Mouse (Mus musculus): ENCODE data around the gene Olfr635. TPM values are rescaled to one million over a fixed set of nuclear protein-coding genes. Genes with fewer than 3 reads are reported as not detected.
A peak's percentile ranks its signal among the peaks of the same experiment; 100 is the strongest.
"Not testable (repeated sequence)": the region's sequence is repeated elsewhere in the genome, so short reads cannot be mapped to it uniquely, and the experiment has no call there.

Olfr635 gene
- total RNA-seq (2014; fragmentation: Nextera tagmentation), result not detected in 2 replicates
- not detected in 2 replicates for total RNA-seq (2017)

DNA sequence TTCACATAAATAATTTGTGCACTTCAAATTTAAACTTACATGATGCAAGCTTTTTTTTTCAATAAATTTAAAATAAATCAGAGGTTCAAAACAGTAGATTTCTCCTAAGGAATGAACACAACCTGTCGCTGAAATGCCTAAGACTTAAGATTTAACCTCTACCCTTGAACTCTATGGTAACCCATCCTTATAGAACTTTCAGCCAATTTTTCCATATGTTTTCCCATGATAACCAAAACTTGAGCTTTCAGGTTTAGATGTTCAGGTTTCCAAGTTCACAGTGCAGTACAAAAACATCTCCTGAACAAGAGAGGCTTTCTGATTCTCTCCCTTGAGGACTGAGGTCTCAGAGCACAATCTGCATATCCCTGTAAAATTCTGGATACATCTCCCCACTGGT lies at the start of gene Olfr635:
Gene Olfr635, plus strand, starts transcription at position 301 of the 400 bp plus-strand sequence.
- no peak for ATAC-seq (replicated peaks; ENCODE audit: poor library complexity, severe bottlenecking)

DNA sequence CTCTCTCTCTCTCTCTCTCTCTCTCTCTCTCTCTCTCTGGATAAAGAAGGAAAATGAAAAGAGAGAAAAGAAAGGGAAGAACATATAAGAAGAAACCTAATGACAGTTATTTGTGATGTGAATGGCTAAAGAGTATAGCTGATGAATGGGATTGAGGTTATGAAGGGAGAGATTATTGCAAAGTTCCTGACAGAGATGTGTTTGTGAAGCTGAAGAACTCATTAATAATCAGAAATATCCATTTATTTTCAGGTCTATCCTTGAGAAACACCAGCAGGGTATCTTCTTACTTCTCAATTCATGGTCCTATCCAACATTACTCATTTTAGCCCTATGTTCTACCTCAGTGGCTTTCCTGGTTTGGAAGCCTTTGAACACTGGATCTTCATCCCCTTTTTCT lies 42.4 kb upstream of the Olfr635 start, which contains the start of gene Olfr631:
Gene Olfr631, plus strand, starts transcription at position 301 of the 400 bp plus-strand sequence.
- ATAC-seq (replicated peaks; ENCODE audit: poor library complexity, severe bottlenecking), result no peak

DNA sequence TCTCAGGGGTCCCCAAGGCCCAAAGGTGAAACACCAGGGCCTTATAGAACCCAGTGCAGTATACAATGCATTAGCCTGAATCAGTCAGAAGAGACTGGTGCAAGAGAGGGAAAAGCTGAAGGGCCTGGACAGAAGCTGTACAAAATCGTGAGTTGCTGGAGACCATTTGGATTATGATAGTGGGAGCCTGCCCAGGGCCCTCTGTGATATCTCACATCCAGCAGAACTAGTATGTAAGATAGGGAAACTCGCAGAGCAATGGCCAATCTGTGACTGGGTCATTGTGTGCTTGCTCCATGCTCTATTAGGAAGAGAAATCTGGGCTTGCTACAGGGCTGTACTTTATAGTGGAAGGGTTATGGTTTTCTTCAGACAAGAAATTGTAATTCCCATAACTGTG lies 36.7 kb upstream of the Olfr635 start, which contains the start of gene Olfr632:
Gene Olfr632, plus strand, starts transcription at position 84 of the 400 bp plus-strand sequence.
- ATAC-seq (replicated peaks; ENCODE audit: poor library complexity, severe bottlenecking), result no peak

DNA sequence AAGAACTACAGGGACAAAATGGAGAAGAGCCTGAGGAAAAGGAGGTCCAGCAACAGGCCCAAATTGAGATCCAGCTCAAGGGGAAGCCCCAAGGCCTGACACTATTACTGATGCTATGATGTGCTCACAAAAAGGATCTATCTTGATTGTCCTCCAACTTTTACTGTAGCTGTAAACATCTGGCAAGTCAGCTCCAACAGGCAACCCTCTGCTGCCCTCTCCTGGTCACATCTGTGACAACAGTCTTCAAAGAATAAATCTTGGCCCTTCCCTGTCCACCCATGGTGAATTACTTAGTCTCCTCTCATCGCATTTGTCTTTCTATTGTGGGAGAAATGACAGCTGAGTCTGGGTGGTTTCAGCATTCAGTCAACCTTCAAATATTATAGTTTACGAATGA lies 28.2 kb upstream of the Olfr635 start:
- peak; percentile 96 for ATAC-seq (replicated peaks; ENCODE audit: poor library complexity, severe bottlenecking)

DNA sequence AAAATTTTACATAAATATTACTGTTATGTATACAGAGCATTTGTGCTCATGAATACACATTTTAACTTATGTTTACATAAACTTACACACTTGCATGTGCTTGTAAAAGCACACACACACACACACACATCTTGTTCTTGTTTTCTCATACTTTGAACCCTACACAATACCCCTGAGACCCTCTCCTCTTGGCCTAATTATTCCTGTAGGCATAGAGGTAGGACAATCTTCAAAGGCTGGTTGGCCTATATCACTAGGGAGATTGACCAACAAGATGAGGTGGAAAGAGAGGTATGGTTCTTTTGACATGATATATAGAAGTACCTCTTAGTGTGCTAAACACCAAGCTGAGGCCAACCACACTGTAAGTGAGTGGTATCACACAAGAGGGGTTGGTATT lies 26.8 kb upstream of the Olfr635 start, which contains the start of gene Olfr633:
Gene Olfr633, plus strand, starts transcription at position 301 of the 400 bp plus-strand sequence.
- ATAC-seq (replicated peaks; ENCODE audit: poor library complexity, severe bottlenecking), result no peak

DNA sequence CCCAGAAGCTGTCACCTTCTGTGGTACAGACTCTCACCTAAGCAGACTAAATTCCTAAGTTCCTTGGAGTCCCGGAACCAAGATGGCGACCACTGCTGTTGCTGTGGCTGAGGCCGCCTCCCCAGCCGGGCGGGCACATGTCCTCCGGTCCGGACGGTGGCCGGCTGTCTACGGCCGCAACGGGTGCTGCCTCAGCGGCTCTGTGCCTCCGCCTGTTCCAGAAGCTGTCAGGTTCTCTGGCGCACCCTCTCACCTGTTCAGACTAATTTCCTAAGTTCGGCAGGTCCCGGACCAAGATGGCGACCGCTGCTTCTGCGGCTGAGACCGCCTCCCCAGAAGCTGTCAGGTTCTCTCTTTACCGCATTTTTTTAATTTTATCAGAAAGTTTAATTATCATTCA lies 4.1 kb upstream of the Olfr635 start:
- ATAC-seq (replicated peaks; ENCODE audit: poor library complexity, severe bottlenecking), result not testable (repeated sequence)

DNA sequence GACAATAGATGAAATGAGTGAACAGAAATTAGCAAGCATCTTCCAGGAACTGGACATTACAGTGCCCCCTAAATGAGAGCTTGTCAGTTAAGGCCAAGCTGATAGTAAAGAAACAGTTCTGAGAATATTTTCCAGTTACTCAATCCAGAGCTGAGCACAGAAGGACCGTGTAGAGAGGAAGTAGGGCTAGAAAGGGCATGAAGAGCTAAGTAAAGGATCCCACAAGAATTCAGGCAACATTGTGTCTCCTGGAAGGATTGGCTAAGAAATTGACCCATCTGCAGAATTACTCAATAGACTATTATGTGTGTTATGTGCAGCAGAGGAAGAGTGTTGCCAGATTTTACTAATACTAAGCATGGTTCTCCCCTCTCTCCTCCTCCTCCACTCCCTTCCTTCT lies 830 bp downstream of the Olfr635 start:
- peak; percentile 98 for ATAC-seq (replicated peaks; ENCODE audit: poor library complexity, severe bottlenecking)

DNA sequence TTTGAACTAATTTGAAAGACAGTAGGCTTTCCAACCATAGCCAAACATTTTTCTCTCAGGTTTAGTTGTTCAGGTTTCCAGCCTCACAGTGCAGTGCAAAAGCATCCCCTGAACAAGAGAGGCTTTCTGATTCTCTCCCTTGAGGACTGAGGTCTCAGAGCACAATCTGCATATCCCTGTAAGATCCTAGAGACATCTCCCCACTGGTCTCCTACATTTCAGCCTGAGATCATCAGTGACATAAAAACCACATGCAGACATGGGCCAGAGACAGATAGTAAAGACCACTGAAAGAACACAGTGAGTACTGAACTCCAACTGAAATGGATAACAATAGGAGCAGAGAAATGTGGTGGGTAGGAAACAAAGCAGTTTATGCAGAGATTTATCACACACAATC lies 27.5 kb downstream of the Olfr635 start, which contains the start of gene Olfr638:
Gene Olfr638, plus strand, starts transcription at position 301 of the 400 bp plus-strand sequence.
- ATAC-seq (replicated peaks; ENCODE audit: poor library complexity, severe bottlenecking), result no peak

DNA sequence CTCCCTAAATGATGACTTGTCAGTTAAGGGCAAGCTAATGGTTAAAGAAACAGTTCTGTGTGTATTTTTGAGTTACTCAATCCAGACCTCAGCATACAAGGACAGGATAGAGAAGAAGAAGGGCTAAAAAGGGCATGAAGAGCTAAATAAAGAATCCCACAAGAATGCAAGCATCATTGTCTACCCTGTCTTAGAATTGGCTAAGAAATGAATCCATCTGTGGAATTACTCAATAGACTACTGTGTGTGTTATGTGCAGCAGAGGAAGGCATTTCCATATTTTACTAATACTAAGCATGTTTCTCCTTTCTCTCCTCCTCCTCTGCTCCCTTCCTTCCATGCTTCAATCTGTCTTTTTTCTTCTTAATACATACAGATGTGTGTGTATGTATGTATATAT lies 28.2 kb downstream of the Olfr635 start:
- peak; percentile 59 for ATAC-seq (replicated peaks; ENCODE audit: poor library complexity, severe bottlenecking)

DNA sequence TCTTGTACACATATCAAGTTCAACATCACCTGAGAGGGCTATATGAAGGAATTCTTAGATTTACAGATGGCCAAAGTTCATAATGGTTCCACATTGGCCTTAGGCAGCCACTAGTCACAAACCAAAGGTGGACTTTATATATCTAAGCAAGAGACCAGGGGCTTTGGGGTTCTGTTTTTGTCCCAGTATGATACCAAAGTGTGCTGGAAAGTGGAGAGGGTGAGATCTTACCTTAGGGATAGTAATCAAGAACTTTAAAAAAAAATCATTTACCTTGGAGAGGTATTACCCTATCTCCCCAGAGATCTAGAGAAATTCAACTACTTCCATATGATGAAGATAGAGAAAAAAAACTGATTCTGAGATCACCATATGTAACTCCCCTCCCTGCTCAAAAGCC lies 46.3 kb downstream of the Olfr635 start, which contains the start of gene Olfr639:
Gene Olfr639, minus strand, starts transcription at position 101 of the 400 bp plus-strand sequence.
- ATAC-seq (replicated peaks; ENCODE audit: poor library complexity, severe bottlenecking), result no peak

DNA sequence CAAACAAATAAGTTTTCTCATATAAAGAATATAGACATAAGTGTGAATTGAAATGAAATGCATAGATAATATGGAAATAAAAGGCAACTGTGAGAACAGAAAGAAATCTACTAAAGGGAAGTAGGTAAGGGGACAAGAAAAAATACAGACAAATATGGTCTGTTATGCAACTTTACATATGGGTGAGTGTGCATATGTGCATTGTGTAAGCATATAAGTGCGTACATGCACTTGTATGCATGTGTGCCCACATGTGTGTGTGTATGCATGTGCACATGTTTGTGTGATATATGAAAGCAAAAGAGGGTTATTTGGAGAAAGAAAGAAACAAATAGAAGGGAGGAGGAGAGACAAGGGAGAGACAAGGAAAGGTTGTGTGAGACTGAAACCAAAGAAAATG lies 48.0 kb downstream of the Olfr635 start:
- peak; percentile 77 for ATAC-seq (replicated peaks; ENCODE audit: poor library complexity, severe bottlenecking)

DNA sequence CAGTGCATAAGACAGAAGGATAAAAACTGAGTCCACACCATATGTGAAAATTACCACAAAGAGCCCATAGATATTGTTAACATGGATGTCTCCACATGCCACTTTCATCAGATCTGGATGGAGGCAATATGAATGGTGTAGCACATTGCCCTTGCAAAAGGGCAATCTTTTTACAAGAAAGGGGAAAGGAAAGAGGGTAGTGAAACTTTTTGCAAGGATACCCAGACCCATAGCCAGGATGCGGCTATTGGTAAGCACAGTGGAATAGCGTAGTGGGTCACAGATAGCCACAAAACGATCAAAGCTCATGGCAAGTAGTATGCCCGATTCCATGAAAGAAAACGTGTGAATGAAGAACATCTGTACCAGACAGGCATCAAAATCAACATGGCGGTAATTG lies 50.7 kb downstream of the Olfr635 start:
- peak; percentile 85 for ATAC-seq (replicated peaks; ENCODE audit: poor library complexity, severe bottlenecking)

DNA sequence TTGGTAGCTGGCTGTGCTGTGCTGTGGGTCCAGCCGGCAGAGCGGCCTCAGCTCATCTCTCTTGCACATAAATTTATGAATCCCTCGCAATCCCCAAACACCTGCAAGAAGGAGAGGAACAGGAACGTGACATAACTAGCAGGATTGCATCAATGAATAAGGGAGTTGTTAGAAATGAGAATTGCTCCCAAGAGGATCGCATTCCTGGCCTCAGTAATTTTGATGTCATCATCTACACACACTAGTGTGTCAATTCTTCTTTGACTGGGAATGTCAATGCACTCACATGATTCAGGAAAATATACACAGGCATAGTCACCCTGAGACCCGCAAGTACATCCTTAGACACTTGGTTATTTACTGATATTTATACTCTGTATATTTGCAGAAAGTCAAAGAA lies 54.5 kb downstream of the Olfr635 start, which contains the start of gene Olfr640:
Gene Olfr640, minus strand, starts transcription at position 101 of the 400 bp plus-strand sequence.
- no peak for ATAC-seq (replicated peaks; ENCODE audit: poor library complexity, severe bottlenecking)

DNA sequence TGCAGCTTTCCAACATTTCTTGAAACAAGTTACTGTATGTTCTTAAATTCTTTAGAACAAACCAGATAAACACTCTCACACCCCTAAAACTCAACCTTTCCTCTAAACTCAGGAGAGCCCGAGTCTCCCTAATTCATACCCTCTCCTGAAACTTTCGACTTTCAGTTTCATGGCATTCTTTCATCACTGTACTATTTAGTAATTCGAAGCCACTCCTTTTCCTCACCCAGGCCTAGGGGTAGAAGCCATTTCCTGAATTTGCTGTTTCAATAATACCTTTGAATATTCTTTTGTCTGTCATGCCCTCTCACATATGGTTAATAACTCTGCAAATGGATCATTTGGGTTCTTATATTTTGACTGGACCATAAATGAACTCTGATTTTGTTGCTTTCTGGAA lies 56.0 kb downstream of the Olfr635 start:
- peak; percentile 97 for ATAC-seq (replicated peaks; ENCODE audit: poor library complexity, severe bottlenecking)

DNA sequence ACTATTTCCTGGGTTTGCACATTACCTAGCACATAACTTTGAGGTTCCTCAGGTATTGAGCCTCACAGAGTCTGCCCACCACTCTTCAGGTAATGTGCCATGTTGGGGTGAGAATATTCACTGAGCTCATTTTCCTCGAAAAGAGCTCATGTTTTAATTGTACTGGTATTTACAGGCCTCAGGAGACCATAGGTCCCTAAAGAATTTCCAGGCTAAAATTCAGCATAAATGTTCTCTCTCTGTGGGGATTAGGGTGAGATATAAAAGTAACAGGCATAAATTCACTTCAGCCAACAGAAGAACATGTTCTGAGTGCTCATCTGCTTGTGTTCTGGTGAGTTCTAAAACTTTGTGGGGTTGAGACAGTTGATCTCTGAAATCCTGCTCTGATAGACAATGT lies 64.2 kb downstream of the Olfr635 start, which contains the start of gene Olfr641:
Gene Olfr641, plus strand, starts transcription at position 301 of the 400 bp plus-strand sequence.
- ATAC-seq (replicated peaks; ENCODE audit: poor library complexity, severe bottlenecking), result no peak

Other genes starting within 250 kb of the Olfr635 start
Only the 30 nearest of the 34 such genes appear.
- gene Olfr630, start 213.8 kb upstream of the Olfr635 start, total RNA-seq (2014; fragmentation: Nextera tagmentation), result not detected in 2 replicates
- not detected in 2 replicates for gene Olfr630, start 213.8 kb upstream of the Olfr635 start, total RNA-seq (2017)
- gene Olfr69, start 199.6 kb upstream of the Olfr635 start, total RNA-seq (2014; fragmentation: Nextera tagmentation), result not detected in 2 replicates
- not detected in 2 replicates for gene Olfr69, start 199.6 kb upstream of the Olfr635 start, total RNA-seq (2017)
- not detected in 2 replicates for gene Olfr68, start 191.5 kb upstream of the Olfr635 start, total RNA-seq (2014; fragmentation: Nextera tagmentation)
- not detected in 2 replicates for gene Olfr68, start 191.5 kb upstream of the Olfr635 start, total RNA-seq (2017)
- gene Olfr67, start 179.3 kb upstream of the Olfr635 start, total RNA-seq (2014; fragmentation: Nextera tagmentation), result not detected in 2 replicates
- gene Olfr67, start 179.3 kb upstream of the Olfr635 start, total RNA-seq (2017), result not detected in 2 replicates
- gene Hbb-bt, start 157.2 kb upstream of the Olfr635 start, total RNA-seq (2014; fragmentation: Nextera tagmentation), result not detected in 2 replicates
- gene Hbb-bt, start 157.2 kb upstream of the Olfr635 start, total RNA-seq (2017), result not detected in 2 replicates
- gene Hbb-bs, start 143.1 kb upstream of the Olfr635 start, total RNA-seq (2014; fragmentation: Nextera tagmentation), result not detected in 2 replicates
- 1.6 and 5.2 TPM in 2 replicates for gene Hbb-bs, start 143.1 kb upstream of the Olfr635 start, total RNA-seq (2017)
- gene Hbb-bh2, start 130.6 kb upstream of the Olfr635 start, total RNA-seq (2014; fragmentation: Nextera tagmentation), result not detected in 2 replicates
- not detected in 2 replicates for gene Hbb-bh2, start 130.6 kb upstream of the Olfr635 start, total RNA-seq (2017)
- gene Hbb-bh1, start 128.0 kb upstream of the Olfr635 start, total RNA-seq (2014; fragmentation: Nextera tagmentation), result not detected in 2 replicates
- gene Hbb-bh1, start 128.0 kb upstream of the Olfr635 start, total RNA-seq (2017), result not detected in 2 replicates
- not detected in 2 replicates for gene Hbb-y, start 117.9 kb upstream of the Olfr635 start, total RNA-seq (2014; fragmentation: Nextera tagmentation)
- gene Hbb-y, start 117.9 kb upstream of the Olfr635 start, total RNA-seq (2017), result not detected in 2 replicates
- gene Olfr66, start 84.9 kb upstream of the Olfr635 start, total RNA-seq (2014; fragmentation: Nextera tagmentation), result not detected in 2 replicates
- gene Olfr66, start 84.9 kb upstream of the Olfr635 start, total RNA-seq (2017), result not detected in 2 replicates
- gene Olfr64, start 76.7 kb upstream of the Olfr635 start, total RNA-seq (2014; fragmentation: Nextera tagmentation), result not detected in 2 replicates
- not detected in 2 replicates for gene Olfr64, start 76.7 kb upstream of the Olfr635 start, total RNA-seq (2017)
- not detected in 2 replicates for gene Olfr65, start 67.7 kb upstream of the Olfr635 start, total RNA-seq (2014; fragmentation: Nextera tagmentation)
- not detected in 2 replicates for gene Olfr65, start 67.7 kb upstream of the Olfr635 start, total RNA-seq (2017)
- gene Olfr631, start 42.3 kb upstream of the Olfr635 start, total RNA-seq (2014; fragmentation: Nextera tagmentation), result not detected in 2 replicates
- not detected in 2 replicates for gene Olfr631, start 42.3 kb upstream of the Olfr635 start, total RNA-seq (2017)
- gene Olfr632, start 36.8 kb upstream of the Olfr635 start, total RNA-seq (2014; fragmentation: Nextera tagmentation), result not detected in 2 replicates
- not detected in 2 replicates for gene Olfr632, start 36.8 kb upstream of the Olfr635 start, total RNA-seq (2017)
- not detected in 2 replicates for gene Olfr633, start 26.7 kb upstream of the Olfr635 start, total RNA-seq (2014; fragmentation: Nextera tagmentation)
- gene Olfr633, start 26.7 kb upstream of the Olfr635 start, total RNA-seq (2017), result not detected in 2 replicates
- not detected in 2 replicates for gene Olfr638, start 27.6 kb downstream of the Olfr635 start, total RNA-seq (2014; fragmentation: Nextera tagmentation)
- not detected in 2 replicates for gene Olfr638, start 27.6 kb downstream of the Olfr635 start, total RNA-seq (2017)
- not detected in 2 replicates for gene Olfr639, start 46.2 kb downstream of the Olfr635 start, total RNA-seq (2014; fragmentation: Nextera tagmentation)
- gene Olfr639, start 46.2 kb downstream of the Olfr635 start, total RNA-seq (2017), result not detected in 2 replicates
- not detected in 2 replicates for gene Olfr640, start 54.4 kb downstream of the Olfr635 start, total RNA-seq (2014; fragmentation: Nextera tagmentation)
- gene Olfr640, start 54.4 kb downstream of the Olfr635 start, total RNA-seq (2017), result not detected in 2 replicates
- gene Olfr641, start 64.3 kb downstream of the Olfr635 start, total RNA-seq (2014; fragmentation: Nextera tagmentation), result not detected in 2 replicates
- gene Olfr641, start 64.3 kb downstream of the Olfr635 start, total RNA-seq (2017), result not detected in 2 replicates
- gene Olfr642, start 81.5 kb downstream of the Olfr635 start, total RNA-seq (2014; fragmentation: Nextera tagmentation), result not detected in 2 replicates
- gene Olfr642, start 81.5 kb downstream of the Olfr635 start, total RNA-seq (2017), result not detected in 2 replicates
- not detected in 2 replicates for gene 4930516K23Rik, start 90.3 kb downstream of the Olfr635 start, total RNA-seq (2014; fragmentation: Nextera tagmentation)
- gene 4930516K23Rik, start 90.3 kb downstream of the Olfr635 start, total RNA-seq (2017), result not detected in 2 replicates
- not detected in 2 replicates for gene Olfr644, start 100.7 kb downstream of the Olfr635 start, total RNA-seq (2014; fragmentation: Nextera tagmentation)
- not detected in 2 replicates for gene Olfr644, start 100.7 kb downstream of the Olfr635 start, total RNA-seq (2017)
- not detected in 2 replicates for gene Olfr645, start 114.3 kb downstream of the Olfr635 start, total RNA-seq (2014; fragmentation: Nextera tagmentation)
- gene Olfr645, start 114.3 kb downstream of the Olfr635 start, total RNA-seq (2017), result not detected in 2 replicates
- gene Olfr646, start 133.7 kb downstream of the Olfr635 start, total RNA-seq (2014; fragmentation: Nextera tagmentation), result not detected in 2 replicates
- gene Olfr646, start 133.7 kb downstream of the Olfr635 start, total RNA-seq (2017), result not detected in 2 replicates
- gene Ubqln5, start 158.7 kb downstream of the Olfr635 start, total RNA-seq (2014; fragmentation: Nextera tagmentation), result not detected in 2 replicates
- not detected in 2 replicates for gene Ubqln5, start 158.7 kb downstream of the Olfr635 start, total RNA-seq (2017)
- gene Olfr643, start 166.3 kb downstream of the Olfr635 start, total RNA-seq (2014; fragmentation: Nextera tagmentation), result not detected in 2 replicates
- gene Olfr643, start 166.3 kb downstream of the Olfr635 start, total RNA-seq (2017), result not detected in 2 replicates
- gene Ubqln3, start 172.1 kb downstream of the Olfr635 start, total RNA-seq (2014; fragmentation: Nextera tagmentation), result not detected in 2 replicates
- not detected in 2 replicates for gene Ubqln3, start 172.1 kb downstream of the Olfr635 start, total RNA-seq (2017)
- not detected in 2 replicates for gene Ubqlnl, start 179.4 kb downstream of the Olfr635 start, total RNA-seq (2014; fragmentation: Nextera tagmentation)
- gene Ubqlnl, start 179.4 kb downstream of the Olfr635 start, total RNA-seq (2017), result not detected in 2 replicates
- not detected in 2 replicates for gene Olfm5, start 193.7 kb downstream of the Olfr635 start, total RNA-seq (2014; fragmentation: Nextera tagmentation)
- not detected in 2 replicates for gene Olfm5, start 193.7 kb downstream of the Olfr635 start, total RNA-seq (2017)
- gene Olfr648, start 212.2 kb downstream of the Olfr635 start, total RNA-seq (2014; fragmentation: Nextera tagmentation), result not detected in 2 replicates
- 0.26 TPM in 1 of 2 replicates, not detected in the other for gene Olfr648, start 212.2 kb downstream of the Olfr635 start, total RNA-seq (2017)